Mouse (Mus musculus) bone marrow, adult 2 months (tissue): ENCODE data around the gene Etnk1. TPM values are rescaled to one million over a fixed set of nuclear protein-coding genes. Genes with fewer than 3 reads are reported as not detected.

Source experiments
- H3K27ac ChIP-seq: fragments of 200-500 bp; 2 replicates; pipeline ENCODE4 v1.5.1; 2012; ENCODE audit warnings: low read depth, mild to moderate bottlenecking, control low read depth, inconsistent platforms, low read length; ENCODE audit not compliant: control insufficient read depth, poor library complexity, insufficient read depth
- H3K4me1 ChIP-seq: fragments of 200-500 bp; 2 replicates; pipeline ENCODE4 v1.6.1; 2011; ENCODE audit warnings: low read length; ENCODE audit not compliant: control insufficient read depth, insufficient read depth
- H3K4me3 ChIP-seq: fragments of 200-500 bp; replicated peaks from 2 replicates; pipeline ENCODE3; 2011; ENCODE audit warnings: mild to moderate bottlenecking, low read depth, low read length, control low read depth; ENCODE audit not compliant: control insufficient read depth
- CTCF ChIP-seq: fragments of 200-500 bp; IDR thresholded peaks from 2 replicates; pipeline ENCODE4 v1.5.1; 2011; ENCODE audit warnings: low read length, control low read depth; ENCODE audit not compliant: control insufficient read depth, insufficient read depth
- POLR2A ChIP-seq: fragments of 200-500 bp; IDR thresholded peaks from 2 replicates; pipeline ENCODE4 v1.6.1; 2011; ENCODE audit warnings: low read depth, mild to moderate bottlenecking, control low read depth, low read length, borderline replicate concordance; ENCODE audit not compliant: control insufficient read depth
- WGBS: fragments of 180-500 bp; shearing (Covaris S2); methylation state at CpG from one replicate; pipeline ENCODE4 v1.1.7; 2018; 5-methylcytosine and 5-hydroxymethylcytosine counted together
- polyA plus RNA-seq: library from polyadenylated mRNA; stranded (reverse); fragments of >200 nt; gene quantifications from 2 replicates; pipeline ENCODE4 v1.2.4, GENCODE M21; 2011; ENCODE audit warnings: low replicate concordance; ENCODE audit not compliant: missing spikeins, insufficient read depth, insufficient read length

The Etnk1 gene
- 16.0 and 19.8 TPM in 2 replicates for polyA plus RNA-seq

GRCm38 (mm10) chr6:143166452-143167357 is at the start of gene Etnk1:
TSS of gene Etnk1 (plus strand) at chr6:143167221.
- peaks cover 2% of the 10 kb centered on the region; the same call in 1 of the 2 replicates for H3K4me1 ChIP-seq
- H3K4me3 ChIP-seq: peak within 1 kb of the TSS; percentile 96
- under 1% methylated on average over 81 of the region's 81 CpGs for WGBS
- peak; percentile 23; the same call in 1 of the 2 replicates for TF ChIP-seq CTCF
- peak; percentile 86 for TF ChIP-seq POLR2A
- H3K27ac ChIP-seq: peak within 1 kb of the TSS; percentile 95

GRCm38 (mm10) chr6:143119325-143119724 is 47.7 kb upstream of the Etnk1 start:
- Histone ChIP-seq H3K4me3 (no peak overlapping the region), H3K4me1 (peaks cover 4% of the 10 kb centered on the region; the same call in 1 of the 2 replicates), H3K27ac (no peak overlapping the region)
- WGBS: 84% methylated on average over 6 of the region's 6 CpGs
- TF ChIP-seq CTCF (no peak), POLR2A (no peak)

- no peak overlapping the region for H3K27ac ChIP-seq
- TF ChIP-seq POLR2A (no peak), CTCF (no peak)
- H3K4me3 ChIP-seq: no peak overlapping the region
- H3K4me1 ChIP-seq: no peaks in the 10 kb centered on the region
Measured at GRCm38 (mm10) chr6:143125721-143126120, 41.3 kb upstream of the Etnk1 start.

- TF ChIP-seq CTCF: no peak
- TF ChIP-seq POLR2A: no peak
- Histone ChIP-seq H3K4me1 (peaks cover 1% of the 10 kb centered on the region), H3K4me3 (no peak overlapping the region), H3K27ac (no peak overlapping the region)
- 87% methylated on average over 7 of the region's 7 CpGs for WGBS
Measured at GRCm38 (mm10) chr6:143129466-143129865, 37.6 kb upstream of the Etnk1 start.

GRCm38 (mm10) chr6:143129952-143130351 is 37.1 kb upstream of the Etnk1 start:
- Histone ChIP-seq H3K27ac (no peak overlapping the region), H3K4me1 (peaks cover 1% of the 10 kb centered on the region), H3K4me3 (no peak overlapping the region)
- TF ChIP-seq CTCF (no peak), POLR2A (no peak)
- 83% methylated on average over 3 of the region's 3 CpGs for WGBS

GRCm38 (mm10) chr6:143130411-143130810 is 36.6 kb upstream of the Etnk1 start:
- 35% methylated on average over 4 of the region's 4 CpGs for WGBS
- H3K4me1 ChIP-seq: peaks cover 2% of the 10 kb centered on the region
- TF ChIP-seq POLR2A (no peak), CTCF (no peak)
- H3K4me3 ChIP-seq: no peak overlapping the region
- no peak overlapping the region for H3K27ac ChIP-seq

GRCm38 (mm10) chr6:143131895-143132652 is 34.9 kb upstream of the Etnk1 start:
- Histone ChIP-seq H3K4me3 (no peak overlapping the region), H3K4me1 (peaks cover 3% of the 10 kb centered on the region), H3K27ac (no peak overlapping the region)
- no peak for TF ChIP-seq POLR2A
- no peak for TF ChIP-seq CTCF
- 26% methylated on average over 6 of the region's 6 CpGs for WGBS

GRCm38 (mm10) chr6:143133150-143133549 is 33.9 kb upstream of the Etnk1 start:
- 85% methylated on average over 2 of the region's 2 CpGs for WGBS
- H3K4me3 ChIP-seq: no peak overlapping the region
- TF ChIP-seq CTCF (no peak), POLR2A (no peak)
- no peak overlapping the region for H3K27ac ChIP-seq
- H3K4me1 ChIP-seq: peaks cover 3% of the 10 kb centered on the region
